Mouse (Mus musculus): ENCODE measurements around the gene Nfe2l2. TPM values are rescaled to one million over a fixed set of nuclear protein-coding genes. Genes with fewer than 3 reads are reported as not detected.

The Nfe2l2 gene
- polyA plus RNA-seq, 1 experiment: 48.4 TPM

- TF ChIP-seq CTCF (IDR thresholded peaks at IDR 0.05; ENCODE audit: control insufficient read depth, insufficient read depth, insufficient read length): no peak
- TF ChIP-seq CEBPB (IDR thresholded peaks at IDR 0.05; ENCODE audit: low read depth): no peak
- TF ChIP-seq MYOG (IDR thresholded peaks at IDR 0.05; ENCODE audit: control insufficient read depth, extremely low read depth, insufficient read length): no peak
- no peak for TF ChIP-seq FOSL1 (IDR thresholded peaks at IDR 0.05; ENCODE audit: insufficient read depth, low read length, poor library complexity, severe bottlenecking)
- TF ChIP-seq MYOD1 (IDR thresholded peaks at IDR 0.05; ENCODE audit: control insufficient read depth, insufficient read length, low read depth): no peak
- no peak for TF ChIP-seq USF1 (IDR thresholded peaks at IDR 0.05; ENCODE audit: low read depth)
- TF ChIP-seq MAX (IDR thresholded peaks at IDR 0.05): no peak
- H3K79me3 ChIP-seq (ENCODE audit: low read depth): peaks cover 68% of the 10 kb centered on the region
- H3K36me3 ChIP-seq (ENCODE audit: control insufficient read depth, insufficient read depth): peaks cover 43% of the 10 kb centered on the region
- H3K27me3 ChIP-seq (ENCODE audit: control insufficient read depth, insufficient read depth, insufficient read length): no peaks in the 10 kb centered on the region
- peaks cover 73% of the 10 kb centered on the region for H3K79me2 ChIP-seq (ENCODE audit: control insufficient read depth, insufficient read depth)
- H3ac ChIP-seq (ENCODE audit: control insufficient read depth, insufficient read length, low read depth): no peak overlapping the region
- peak overlapping the region; percentile 93 for H3K4me3 ChIP-seq (ENCODE audit: insufficient read depth, poor library complexity, severe bottlenecking)
Observed at GRCm38 (mm10) chr2:75701822-75702587, 2.4 kb downstream of the Nfe2l2 start.

GRCm38 (mm10) chr2:75701207-75701606 lies 3.2 kb downstream of the Nfe2l2 start:
- H3K79me3 ChIP-seq (ENCODE audit: low read depth): peaks cover 76% of the 10 kb centered on the region

GRCm38 (mm10) chr2:75700543-75700942 lies 3.9 kb downstream of the Nfe2l2 start:
- Histone ChIP-seq H3K79me2 (ENCODE audit: control insufficient read depth, insufficient read depth) (peaks cover 88% of the 10 kb centered on the region), H3ac (ENCODE audit: control insufficient read depth, insufficient read length, low read depth) (no peak overlapping the region), H3K4me3 (ENCODE audit: insufficient read depth, poor library complexity, severe bottlenecking) (no peak overlapping the region), H3K27me3 (ENCODE audit: control insufficient read depth, insufficient read depth, insufficient read length) (no peaks in the 10 kb centered on the region), H3K36me3 (ENCODE audit: control insufficient read depth, insufficient read depth) (peaks cover 57% of the 10 kb centered on the region), H3K79me3 (ENCODE audit: low read depth) (peaks cover 83% of the 10 kb centered on the region)
- TF ChIP-seq USF1 (IDR thresholded peaks at IDR 0.05; ENCODE audit: low read depth): no peak
- no peak for TF ChIP-seq MYOD1 (IDR thresholded peaks at IDR 0.05; ENCODE audit: control insufficient read depth, insufficient read length, low read depth)
- no peak for TF ChIP-seq CEBPB (IDR thresholded peaks at IDR 0.05; ENCODE audit: low read depth)
- no peak for TF ChIP-seq CTCF (IDR thresholded peaks at IDR 0.05; ENCODE audit: control insufficient read depth, insufficient read depth, insufficient read length)
- no peak for TF ChIP-seq MAX (IDR thresholded peaks at IDR 0.05)
- no peak for TF ChIP-seq FOSL1 (IDR thresholded peaks at IDR 0.05; ENCODE audit: insufficient read depth, low read length, poor library complexity, severe bottlenecking)
- no peak for TF ChIP-seq MYOG (IDR thresholded peaks at IDR 0.05; ENCODE audit: control insufficient read depth, extremely low read depth, insufficient read length)

More at GRCm38 (mm10) chr2:75701207-75701606, 3.2 kb downstream of the Nfe2l2 start:
- Histone ChIP-seq H3ac (ENCODE audit: control insufficient read depth, insufficient read length, low read depth) (no peak overlapping the region), H3K4me3 (ENCODE audit: insufficient read depth, poor library complexity, severe bottlenecking) (no peak overlapping the region), H3K27me3 (ENCODE audit: control insufficient read depth, insufficient read depth, insufficient read length) (no peaks in the 10 kb centered on the region), H3K36me3 (ENCODE audit: control insufficient read depth, insufficient read depth) (peaks cover 50% of the 10 kb centered on the region), H3K79me2 (ENCODE audit: control insufficient read depth, insufficient read depth) (peaks cover 81% of the 10 kb centered on the region)
- TF ChIP-seq MYOG (IDR thresholded peaks at IDR 0.05; ENCODE audit: control insufficient read depth, extremely low read depth, insufficient read length) (no peak), MAX (IDR thresholded peaks at IDR 0.05) (no peak), CEBPB (IDR thresholded peaks at IDR 0.05; ENCODE audit: low read depth) (no peak), FOSL1 (IDR thresholded peaks at IDR 0.05; ENCODE audit: insufficient read depth, low read length, poor library complexity, severe bottlenecking) (no peak), USF1 (IDR thresholded peaks at IDR 0.05; ENCODE audit: low read depth) (no peak), CTCF (IDR thresholded peaks at IDR 0.05; ENCODE audit: control insufficient read depth, insufficient read depth, insufficient read length) (no peak), MYOD1 (IDR thresholded peaks at IDR 0.05; ENCODE audit: control insufficient read depth, insufficient read length, low read depth) (no peak)

- H3K79me2 ChIP-seq (ENCODE audit: control insufficient read depth, insufficient read depth): peaks cover 100% of the 10 kb centered on the region
- TF ChIP-seq MYOG (IDR thresholded peaks at IDR 0.05; ENCODE audit: control insufficient read depth, extremely low read depth, insufficient read length) (no peak), USF1 (IDR thresholded peaks at IDR 0.05; ENCODE audit: low read depth) (no peak), CTCF (IDR thresholded peaks at IDR 0.05; ENCODE audit: control insufficient read depth, insufficient read depth, insufficient read length) (no peak), MAX (IDR thresholded peaks at IDR 0.05) (no peak), CEBPB (IDR thresholded peaks at IDR 0.05; ENCODE audit: low read depth) (no peak), FOSL1 (IDR thresholded peaks at IDR 0.05; ENCODE audit: insufficient read depth, low read length, poor library complexity, severe bottlenecking) (no peak), MYOD1 (IDR thresholded peaks at IDR 0.05; ENCODE audit: control insufficient read depth, insufficient read length, low read depth) (no peak)
- H3K79me3 ChIP-seq (ENCODE audit: low read depth): peaks cover 96% of the 10 kb centered on the region
- no peaks in the 10 kb centered on the region for H3K27me3 ChIP-seq (ENCODE audit: control insufficient read depth, insufficient read depth, insufficient read length)
- no peak overlapping the region for H3ac ChIP-seq (ENCODE audit: control insufficient read depth, insufficient read length, low read depth)
- peaks cover 70% of the 10 kb centered on the region for H3K36me3 ChIP-seq (ENCODE audit: control insufficient read depth, insufficient read depth)
- H3K4me3 ChIP-seq (ENCODE audit: insufficient read depth, poor library complexity, severe bottlenecking): no peak overlapping the region
Observed at GRCm38 (mm10) chr2:75698874-75699273, 5.6 kb downstream of the Nfe2l2 start.

GRCm38 (mm10) chr2:75698007-75698406 lies 6.4 kb downstream of the Nfe2l2 start:
- Histone ChIP-seq H3K27me3 (ENCODE audit: control insufficient read depth, insufficient read depth, insufficient read length) (no peaks in the 10 kb centered on the region), H3ac (ENCODE audit: control insufficient read depth, insufficient read length, low read depth) (no peak overlapping the region), H3K36me3 (ENCODE audit: control insufficient read depth, insufficient read depth) (peaks cover 73% of the 10 kb centered on the region), H3K79me2 (ENCODE audit: control insufficient read depth, insufficient read depth) (peaks cover 100% of the 10 kb centered on the region), H3K4me3 (ENCODE audit: insufficient read depth, poor library complexity, severe bottlenecking) (no peak overlapping the region), H3K79me3 (ENCODE audit: low read depth) (peaks cover 100% of the 10 kb centered on the region)
- TF ChIP-seq MYOD1 (IDR thresholded peaks at IDR 0.05; ENCODE audit: control insufficient read depth, insufficient read length, low read depth): no peak
